Mouse (Mus musculus): ENCODE results near the gene Akap2.

GRCm38 (mm10) chr4:57696955-57697354 is 20.5 kb upstream of the Akap2 start:
- no peak; the same call in 2 of the 3 replicates for TF ChIP-seq GATA1 (IDR thresholded peaks at IDR 0.05; ENCODE audit: borderline replicate concordance, low read length)
- TF ChIP-seq FLI1 (IDR thresholded peaks at IDR 0.05; ENCODE audit: low read length) = no peak
